Mouse (Mus musculus): ENCODE measurements around the gene F13a1. TPM values are rescaled to one million over a fixed set of nuclear protein-coding genes. Genes with fewer than 3 reads are reported as not detected.

The F13a1 gene
- polyA plus RNA-seq, 1 experiment from 2014 or later, result 20.9 TPM

GRCm38 (mm10) chr13:36901603-36902002 is 148.4 kb downstream of the F13a1 start:
- ATAC-seq (ENCODE audit: insufficient read depth), result no peak
- 79% methylated on average over 3 of the region's 3 CpGs for WGBS
- Histone ChIP-seq H3K4me2 (no peak overlapping the region), H3K4me1 (ENCODE audit: insufficient read depth) (no peaks in the 10 kb centered on the region), H3K27ac (ENCODE audit: low read depth) (no peak overlapping the region), H3K27me3 (ENCODE audit: insufficient read depth, low read length) (no peaks in the 10 kb centered on the region), H3K9me3 (ENCODE audit: low read depth, low read length) (no peaks in the 10 kb centered on the region), H3K9ac (no peak overlapping the region), H3K36me3 (ENCODE audit: insufficient read depth) (no peaks in the 10 kb centered on the region), H3K4me3 (ENCODE audit: low read depth, low read length) (no peak overlapping the region)
- DNase-seq, result no peak
- no peak for TF ChIP-seq CTCF (IDR thresholded peaks at IDR 0.05; ENCODE audit: low read depth)

- WGBS, result 25% methylated on average over 3 of the region's 3 CpGs
These were observed 149.0 kb downstream of the F13a1 start for GRCm38 (mm10) chr13:36901016-36901415.

DNA sequence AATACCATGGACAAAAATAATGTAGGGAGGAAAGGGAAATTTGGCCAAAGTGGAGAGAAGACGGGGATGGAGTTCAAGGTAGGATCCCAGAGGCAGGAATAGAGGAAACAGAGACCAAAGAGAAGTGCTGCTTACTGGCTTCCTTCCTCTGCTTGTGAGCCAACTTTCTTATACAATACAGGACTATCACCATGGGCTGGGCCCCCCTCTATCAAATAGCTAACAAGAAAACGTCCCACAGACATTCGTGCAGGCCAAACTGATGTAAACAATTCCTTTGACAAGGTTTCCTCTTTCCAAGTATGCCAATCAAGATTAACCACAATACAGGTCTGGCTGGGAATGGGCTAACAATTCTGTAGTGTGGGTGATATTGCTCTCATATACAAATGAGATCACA is 154.0 kb downstream of the F13a1 start:
- Histone ChIP-seq H3K9me3 (ENCODE audit: low read depth, low read length) (no peaks in the 10 kb centered on the region), H3K9ac (no peak overlapping the region), H3K27ac (ENCODE audit: low read depth) (no peak overlapping the region), H3K4me3 (ENCODE audit: low read depth, low read length) (no peak overlapping the region), H3K27me3 (ENCODE audit: insufficient read depth, low read length) (no peaks in the 10 kb centered on the region), H3K4me2 (no peak overlapping the region), H3K36me3 (ENCODE audit: insufficient read depth) (no peaks in the 10 kb centered on the region), H3K4me1 (ENCODE audit: insufficient read depth) (no peaks in the 10 kb centered on the region)
- ATAC-seq (ENCODE audit: insufficient read depth), result no peak
- peak; percentile 39 for DNase-seq
- WGBS, result 34% methylated on average over 3 of the region's 3 CpGs
- TF ChIP-seq CTCF (IDR thresholded peaks at IDR 0.05; ENCODE audit: low read depth), result no peak

More at GRCm38 (mm10) chr13:36901016-36901415, 149.0 kb downstream of the F13a1 start:
- peak; percentile 39 for DNase-seq
- Histone ChIP-seq H3K27me3 (ENCODE audit: insufficient read depth, low read length) (no peaks in the 10 kb centered on the region), H3K4me1 (ENCODE audit: insufficient read depth) (no peaks in the 10 kb centered on the region), H3K9me3 (ENCODE audit: low read depth, low read length) (no peaks in the 10 kb centered on the region), H3K36me3 (ENCODE audit: insufficient read depth) (no peaks in the 10 kb centered on the region), H3K4me2 (no peak overlapping the region), H3K27ac (ENCODE audit: low read depth) (no peak overlapping the region), H3K9ac (no peak overlapping the region), H3K4me3 (ENCODE audit: low read depth, low read length) (no peak overlapping the region)
- TF ChIP-seq CTCF (IDR thresholded peaks at IDR 0.05; ENCODE audit: low read depth), result no peak
- ATAC-seq (ENCODE audit: insufficient read depth), result no peak; the same call in 1 of the 2 replicates

- Histone ChIP-seq H3K4me3 (ENCODE audit: low read depth, low read length) (no peak overlapping the region), H3K4me1 (ENCODE audit: insufficient read depth) (no peaks in the 10 kb centered on the region), H3K27ac (ENCODE audit: low read depth) (no peak overlapping the region), H3K27me3 (ENCODE audit: insufficient read depth, low read length) (no peaks in the 10 kb centered on the region), H3K9me3 (ENCODE audit: low read depth, low read length) (no peaks in the 10 kb centered on the region), H3K9ac (no peak overlapping the region), H3K4me2 (no peak overlapping the region), H3K36me3 (ENCODE audit: insufficient read depth) (no peaks in the 10 kb centered on the region)
- no peak for DNase-seq
- 97% methylated on average over 3 of the region's 3 CpGs for WGBS
- ATAC-seq (ENCODE audit: insufficient read depth), result no peak
- TF ChIP-seq CTCF (IDR thresholded peaks at IDR 0.05; ENCODE audit: low read depth), result no peak
These were observed 156.3 kb downstream of the F13a1 start for GRCm38 (mm10) chr13:36893762-36894161.

GRCm38 (mm10) chr13:36892216-36892615 is 157.8 kb downstream of the F13a1 start:
- ATAC-seq (ENCODE audit: insufficient read depth) (no peak), DNase-seq (no peak)
- Histone ChIP-seq H3K4me1 (ENCODE audit: insufficient read depth) (no peaks in the 10 kb centered on the region), H3K4me3 (ENCODE audit: low read depth, low read length) (no peak overlapping the region), H3K27me3 (ENCODE audit: insufficient read depth, low read length) (no peaks in the 10 kb centered on the region), H3K36me3 (ENCODE audit: insufficient read depth) (no peaks in the 10 kb centered on the region), H3K9me3 (ENCODE audit: low read depth, low read length) (no peaks in the 10 kb centered on the region), H3K4me2 (no peak overlapping the region), H3K27ac (ENCODE audit: low read depth) (no peak overlapping the region), H3K9ac (no peak overlapping the region)
- WGBS, result 82% methylated on average over 1 of the region's 1 CpGs
- no peak for TF ChIP-seq CTCF (IDR thresholded peaks at IDR 0.05; ENCODE audit: low read depth)

DNA sequence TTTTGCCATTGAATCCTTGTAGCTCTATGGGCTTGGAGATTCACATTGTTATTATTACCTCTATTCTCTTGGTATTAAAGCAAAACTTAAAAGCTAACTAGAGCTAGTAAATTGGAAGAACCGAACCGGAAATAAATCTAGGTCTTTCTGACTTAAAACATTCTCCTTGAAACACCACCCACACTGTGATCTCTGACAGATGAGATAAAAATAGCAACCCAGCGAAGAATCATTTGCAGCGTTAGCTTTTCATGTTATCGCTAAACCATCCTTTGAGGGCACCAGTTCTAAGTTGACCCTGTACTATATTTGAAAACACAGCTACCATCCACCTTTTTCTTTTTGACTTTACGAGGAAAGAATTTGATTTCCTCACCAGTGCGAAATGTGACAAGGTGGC is 164.1 kb downstream of the F13a1 start:
- WGBS, result 76% methylated on average over 7 of the region's 7 CpGs
- H3K27me3 ChIP-seq (ENCODE audit: insufficient read depth, low read length), result no peaks in the 10 kb centered on the region
- no peak overlapping the region for H3K27ac ChIP-seq (ENCODE audit: low read depth)
- H3K4me2 ChIP-seq, result no peak overlapping the region
- no peaks in the 10 kb centered on the region for H3K4me1 ChIP-seq (ENCODE audit: insufficient read depth)
- H3K9me3 ChIP-seq (ENCODE audit: low read depth, low read length), result no peaks in the 10 kb centered on the region
- ATAC-seq (ENCODE audit: insufficient read depth) (no peak), DNase-seq (no peak)
- H3K4me3 ChIP-seq (ENCODE audit: low read depth, low read length), result no peak overlapping the region
- H3K9ac ChIP-seq, result no peak overlapping the region
- no peaks in the 10 kb centered on the region for H3K36me3 ChIP-seq (ENCODE audit: insufficient read depth)
- TF ChIP-seq CTCF (IDR thresholded peaks at IDR 0.05; ENCODE audit: low read depth), result no peak

DNA sequence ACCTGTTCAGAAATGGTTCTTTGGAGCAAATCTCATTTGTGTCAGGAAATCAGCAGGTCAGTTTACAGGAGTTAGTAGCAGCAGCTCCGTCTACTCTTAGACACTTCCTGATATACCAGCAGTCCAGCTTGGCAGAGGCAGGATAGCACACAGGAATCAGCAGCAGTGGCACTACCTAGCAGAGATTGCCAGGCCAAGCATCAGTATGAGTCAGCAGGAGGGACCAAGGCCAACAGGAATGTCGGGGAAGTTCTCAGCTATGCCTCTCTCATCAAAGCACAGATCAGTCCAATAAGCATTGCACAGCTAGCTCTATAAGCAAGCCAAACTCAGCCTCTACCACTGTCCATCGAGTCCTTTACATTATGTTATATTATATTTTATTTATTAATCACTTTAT is 210.9 kb downstream of the F13a1 start:
- no peaks in the 10 kb centered on the region for H3K27me3 ChIP-seq (ENCODE audit: insufficient read depth, low read length)
- DNase-seq (no peak), ATAC-seq (ENCODE audit: insufficient read depth) (no peak)
- 71% methylated on average over 3 of the region's 3 CpGs for WGBS
- H3K9me3 ChIP-seq (ENCODE audit: low read depth, low read length), result no peaks in the 10 kb centered on the region
- TF ChIP-seq CTCF (IDR thresholded peaks at IDR 0.05; ENCODE audit: low read depth), result no peak
- H3K4me3 ChIP-seq (ENCODE audit: low read depth, low read length), result no peak overlapping the region
- H3K4me1 ChIP-seq (ENCODE audit: insufficient read depth), result no peaks in the 10 kb centered on the region
- H3K36me3 ChIP-seq (ENCODE audit: insufficient read depth), result no peaks in the 10 kb centered on the region
- no peak overlapping the region for H3K4me2 ChIP-seq
- no peak overlapping the region for H3K9ac ChIP-seq
- H3K27ac ChIP-seq (ENCODE audit: low read depth), result no peak overlapping the region
